29 mouse cellular contexts compared by ENCODE assay signal in genomic region chr5:52624956-52625355, GRCm38 (mm10). TPM values are rescaled to one million over a fixed set of nuclear protein-coding genes. Genes with fewer than 3 reads are reported as not detected.
A peak's percentile ranks its signal among the peaks of the same experiment; 100 is the strongest.
DNase-seq lines count a peak whose midpoint lies in the region; ATAC-seq and TF ChIP-seq lines count a peak whose summit lies in the region.
"Had no signal": no experiment of that assay in that cellular context is flagged by ENCODE, and none has a peak within 500 bp of the region (broad histone marks: within the 10 kb centered on the region; RNA-seq: fewer than 3 reads in every experiment).

No protein-coding gene starts in this region.

- no peak for ATAC-seq in lung, postnatal 0 days
- peak; percentile 89 for ATAC-seq in embryonic facial prominence, embryonic 14.5 days (ENCODE audit: low read depth)
- ATAC-seq in stomach, embryonic 14.5 days (ENCODE audit: insufficient number of reproducible peaks, insufficient read depth, low FRiP score, low read depth): peak; percentile 67
- ATAC-seq in erythroid progenitor cell, adult 5-6 weeks (replicated peaks; ENCODE audit: low FRiP score, poor library complexity, severe bottlenecking): no peak
- ATAC-seq: CD4-positive, CD25-positive, alpha-beta regulatory T cell, adult 4 months; forebrain, embryonic 13.5 days; inflammation-experienced regulatory T-cells, adult 6 months; midbrain, embryonic 16.5 days had no signal

- TF ChIP-seq EP300 in lung, postnatal 0 days (IDR thresholded peaks at IDR 0.05): no peak

- no peak overlapping the region for H3K9ac ChIP-seq in lung, postnatal 0 days (replicated peaks; ENCODE audit: low read depth)
- H3K9ac ChIP-seq in embryonic facial prominence, embryonic 14.5 days (ENCODE audit: low read depth, low read length): no peak overlapping the region
- H3K9ac ChIP-seq in stomach, embryonic 14.5 days (replicated peaks; ENCODE audit: low read depth, low read length): no peak overlapping the region
- H3K9ac ChIP-seq: forebrain, embryonic 13.5 days; hindbrain, embryonic 15.5 days; limb, embryonic 13.5 days; lung, embryonic 15.5 days had no signal

- no peaks in the 10 kb centered on the region for H3K27me3 ChIP-seq in lung, postnatal 0 days (replicated peaks; ENCODE audit: insufficient read depth, low read length)
- no peaks in the 10 kb centered on the region for H3K27me3 ChIP-seq in embryonic facial prominence, embryonic 14.5 days (replicated peaks; ENCODE audit: control insufficient read depth, insufficient read depth, low read length)
- H3K27me3 ChIP-seq in stomach, embryonic 14.5 days (ENCODE audit: control insufficient read depth, insufficient read depth, low read length): no peaks in the 10 kb centered on the region
- H3K27me3 ChIP-seq: forebrain, embryonic 13.5 days; hindbrain, embryonic 15.5 days; lung, embryonic 15.5 days had no signal

- WGBS in lung, postnatal 0 days: 80% methylated on average over 1 of the region's 1 CpGs
- WGBS in embryonic facial prominence, embryonic 14.5 days: 82% methylated on average over 1 of the region's 1 CpGs
- WGBS in stomach, embryonic 14.5 days: 81% methylated on average over 1 of the region's 1 CpGs

- no peak overlapping the region for H3K27ac ChIP-seq in lung, postnatal 0 days (ENCODE audit: low read length)
- no peak overlapping the region for H3K27ac ChIP-seq in embryonic facial prominence, embryonic 14.5 days (replicated peaks; ENCODE audit: low read depth, low read length)
- H3K27ac ChIP-seq in stomach, embryonic 14.5 days (ENCODE audit: low read length): peak overlapping the region; percentile 35; the same call in 1 of the 2 replicates
- H3K27ac ChIP-seq: forebrain, embryonic 13.5 days; hindbrain, embryonic 10.5 days; hindbrain, embryonic 15.5 days; kidney, postnatal 0 days; limb, embryonic 13.5 days; lung, embryonic 15.5 days had no signal

- no peak for TF ChIP-seq CTCF in lung, postnatal 0 days (IDR thresholded peaks at IDR 0.05)

- H3K9me3 ChIP-seq in lung, postnatal 0 days (ENCODE audit: low read length): no peaks in the 10 kb centered on the region
- no peaks in the 10 kb centered on the region for H3K9me3 ChIP-seq in embryonic facial prominence, embryonic 14.5 days (ENCODE audit: control insufficient read depth, low read length)
- H3K9me3 ChIP-seq in stomach, embryonic 14.5 days (ENCODE audit: control insufficient read depth, low read depth, low read length): no peaks in the 10 kb centered on the region
- H3K9me3 ChIP-seq: forebrain, embryonic 13.5 days; hindbrain, embryonic 10.5 days; hindbrain, embryonic 15.5 days; limb, embryonic 13.5 days; lung, embryonic 15.5 days had no signal

- DNase-seq in lung, postnatal 0 days (ENCODE audit: low spot score): peak; percentile 20
- no peak for DNase-seq in lung, postnatal 25 days (ENCODE audit: low spot score)
- peak; percentile 87 for DNase-seq in embryonic facial prominence, embryonic 14.5 days (ENCODE audit: low spot score)
- DNase-seq in fat pad, adult 2 months (ENCODE audit: extremely low read depth, low read depth, low spot score): peak; percentile 92
- DNase-seq in cerebellum, adult 9-11 months: no peak
- DNase-seq: adrenal gland, postnatal 14 days; cerebellum, adult 11 months; cerebellum, postnatal 14 days; gastrocnemius, postnatal 36 days; heart, postnatal 14 days; kidney, adult 8-10 months; kidney, postnatal 4 days; retina, postnatal 1 day; right cerebral cortex, postnatal 25 days; thymus, postnatal 14 days had no signal

- H3K4me2 ChIP-seq in lung, postnatal 0 days (replicated peaks; ENCODE audit: low read depth, low read length): no peak overlapping the region
- H3K4me2 ChIP-seq in embryonic facial prominence, embryonic 14.5 days (ENCODE audit: low read depth, low read length): no peak overlapping the region
- no peak overlapping the region for H3K4me2 ChIP-seq in stomach, embryonic 14.5 days (replicated peaks; ENCODE audit: low read depth, low read length)
- H3K4me2 ChIP-seq: forebrain, embryonic 13.5 days; hindbrain, embryonic 15.5 days; limb, embryonic 13.5 days; liver, embryonic 11.5 days; lung, embryonic 15.5 days had no signal

- no peaks in the 10 kb centered on the region for H3K36me3 ChIP-seq in lung, postnatal 0 days (ENCODE audit: insufficient read depth, low read length)
- no peaks in the 10 kb centered on the region for H3K36me3 ChIP-seq in embryonic facial prominence, embryonic 14.5 days (ENCODE audit: control insufficient read depth, insufficient read depth, low read length)
- no peaks in the 10 kb centered on the region for H3K36me3 ChIP-seq in stomach, embryonic 14.5 days (ENCODE audit: control insufficient read depth, insufficient read depth, low read length)
- H3K36me3 ChIP-seq: hindbrain, embryonic 10.5 days; hindbrain, embryonic 15.5 days; limb, embryonic 13.5 days; lung, embryonic 15.5 days had no signal

- H3K4me1 ChIP-seq in lung, postnatal 0 days (ENCODE audit: insufficient read depth, low read depth, low read length): peaks cover 4% of the 10 kb centered on the region; the same call in 1 of the 2 replicates
- 0 out of 2 replicates have a peak, but pooled peaks cover 9% of the 10 kb centered on the region for H3K4me1 ChIP-seq in embryonic facial prominence, embryonic 14.5 days (ENCODE audit: control insufficient read depth, insufficient read depth, low read length)
- H3K4me1 ChIP-seq in stomach, embryonic 14.5 days (ENCODE audit: control insufficient read depth, insufficient read depth, low read length): peaks cover 5% of the 10 kb centered on the region; the same call in 1 of the 2 replicates

- H3K4me3 ChIP-seq in lung, postnatal 0 days (ENCODE audit: low read depth, low read length): no peak overlapping the region
- H3K4me3 ChIP-seq in embryonic facial prominence, embryonic 14.5 days (ENCODE audit: low read depth, low read length): no peak overlapping the region
- H3K4me3 ChIP-seq in stomach, embryonic 14.5 days (ENCODE audit: low read depth, low read length): no peak overlapping the region
- H3K4me3 ChIP-seq: erythroblast, embryonic 14.5 days; forebrain, embryonic 13.5 days; hindbrain, embryonic 10.5 days; hindbrain, embryonic 15.5 days; limb, embryonic 13.5 days; lung, embryonic 15.5 days had no signal

RNA-seq across cellular contexts. Expression of gene Sepsecs, which starts 44.6 kb away (rescaled TPM):
- 9.0 and 9.9 TPM in 2 replicates for polyA plus RNA-seq in lung, postnatal 0 days (2015; fragmentation: Nextera tagmentation; extraction: Ambion mirVana)
- 9.2 and 9.8 TPM in 2 replicates for polyA plus RNA-seq in embryonic facial prominence, embryonic 14.5 days (2014; fragmentation: Nextera tagmentation; extraction: Ambion mirVana)
- polyA plus RNA-seq in stomach, embryonic 14.5 days (2014; fragmentation: Nextera tagmentation; extraction: Ambion mirVana): 9.2 and 10.0 TPM in 2 replicates
- 8.3 and 15.5 TPM in 2 replicates for total RNA-seq in erythroid progenitor cell, adult 5-6 weeks (2015; ENCODE audit: low replicate concordance)
- total RNA-seq in erythroid progenitor cell, adult 5-6 weeks (2017; ENCODE audit: low replicate concordance): 10.1 and 27.7 TPM in 2 replicates

RNA-seq across cellular contexts. Expression of gene Lgi2, which starts 58.7 kb away (rescaled TPM):
- polyA plus RNA-seq in lung, postnatal 0 days (2015; fragmentation: Nextera tagmentation; extraction: Ambion mirVana): 2.0 and 2.1 TPM in 2 replicates
- 9.6 and 9.8 TPM in 2 replicates for polyA plus RNA-seq in embryonic facial prominence, embryonic 14.5 days (2014; fragmentation: Nextera tagmentation; extraction: Ambion mirVana)
- polyA plus RNA-seq in stomach, embryonic 14.5 days (2014; fragmentation: Nextera tagmentation; extraction: Ambion mirVana): 17.2 and 17.5 TPM in 2 replicates
- total RNA-seq in erythroid progenitor cell, adult 5-6 weeks (2015; ENCODE audit: low replicate concordance): not detected in 2 replicates
- not detected in 2 replicates for total RNA-seq in erythroid progenitor cell, adult 5-6 weeks (2017; ENCODE audit: low replicate concordance)
- total RNA-seq: neutrophil, adult 5-6 weeks had no signal
- polyA plus RNA-seq: CD4-positive, CD25-positive, alpha-beta regulatory T cell, adult 4 months; erythroblast, embryonic 14.5 days; inflammation-experienced regulatory T-cells, adult 6 months had no signal

Comparison
In these comparisons a context has a peak if more than half of its experiments do, and no peak if none do; other contexts are left out.
1. DNase-seq: peak in lung, postnatal 0 days (single experiment), embryonic facial prominence, embryonic 14.5 days (single experiment) and fat pad, adult 2 months (single experiment); none in lung, postnatal 25 days (single experiment) and cerebellum, adult 9-11 months (single experiment).
2. ATAC-seq: peak in embryonic facial prominence, embryonic 14.5 days (single experiment) and stomach, embryonic 14.5 days (single experiment); none in lung, postnatal 0 days (single experiment) and erythroid progenitor cell, adult 5-6 weeks (single experiment).